Mouse (Mus musculus) forebrain, embryonic 14.5 days (tissue): ENCODE measurements around the gene Slc9a9. TPM values are rescaled to one million over a fixed set of nuclear protein-coding genes. Genes with fewer than 3 reads are reported as not detected.

Source experiments
- ATAC-seq: fragments of 200-750 bp; cut with Nextera tagmentation; 2 replicates; pipeline ENCODE4 v1.8.0; 2017; ENCODE audit warnings: mild to moderate bottlenecking, moderate library complexity
- DNase-seq: peaks from one replicate; pipeline ENCODE4 v3.0.0-alpha.2; 2015; ENCODE audit warnings: low spot score
- H3K27ac ChIP-seq: fragments of 300-500 bp; sonication (generic); 2 replicates; pipeline ENCODE4 v1.5.1; 2014; ENCODE audit warnings: low read depth, mild to moderate bottlenecking, control low read depth, low read length, moderate library complexity
- H3K27me3 ChIP-seq: fragments of 300-500 bp; sonication (generic); replicated peaks from 2 replicates; pipeline ENCODE4 v1.6.1; 2014; ENCODE audit warnings: low read length, control low read depth, mixed read lengths; ENCODE audit not compliant: control insufficient read depth, insufficient read depth
- H3K36me3 ChIP-seq: fragments of 300-500 bp; sonication (generic); 2 replicates; pipeline ENCODE4 v1.6.1; 2014; ENCODE audit warnings: low read length, control low read depth; ENCODE audit not compliant: control insufficient read depth, insufficient read depth
- H3K4me1 ChIP-seq: fragments of 300-500 bp; sonication (generic); 2 replicates; pipeline ENCODE4 v1.6.1; 2014; ENCODE audit warnings: antibody characterized with exemption, low read length, control low read depth; ENCODE audit not compliant: control insufficient read depth, insufficient read depth
- H3K4me2 ChIP-seq: fragments of 300-500 bp; sonication (generic); 2 replicates; pipeline ENCODE4 v1.6.1; 2014; ENCODE audit warnings: mild to moderate bottlenecking, control low read depth, low read length
- H3K4me3 ChIP-seq: fragments of 300-500 bp; sonication (generic); 2 replicates; pipeline ENCODE4 v1.5.1; 2014; ENCODE audit warnings: low read depth, low read length, control low read depth
- H3K9ac ChIP-seq: fragments of 300-500 bp; sonication (generic); 2 replicates; pipeline ENCODE4 v1.6.1; 2014; ENCODE audit warnings: mild to moderate bottlenecking, low read length, control low read depth, moderate library complexity
- H3K9me3 ChIP-seq: fragments of 300-500 bp; sonication (generic); replicated peaks from 2 replicates; pipeline ENCODE4 v1.6.1; 2016; ENCODE audit warnings: low read length, control low read depth, mixed read lengths; ENCODE audit not compliant: control insufficient read depth
- WGBS: fragments of 180-500 bp; shearing (Covaris S2); extraction: QIAGEN DNeasy Blood & Tissue Kit; methylation state at CpG from one replicate; pipeline ENCODE4 v1.1.7; 2014; 5-methylcytosine and 5-hydroxymethylcytosine counted together
- polyA plus RNA-seq: library from polyadenylated mRNA; unstranded; fragments of >200 nt; fragmentation: Nextera tagmentation; extraction: Ambion mirVana; gene quantifications from 2 replicates; pipeline ENCODE4 v1.2.1, GENCODE M21; 2014

Slc9a9 gene
- polyA plus RNA-seq, 1 experiment from 2014 or later: 3.7 TPM

DNA sequence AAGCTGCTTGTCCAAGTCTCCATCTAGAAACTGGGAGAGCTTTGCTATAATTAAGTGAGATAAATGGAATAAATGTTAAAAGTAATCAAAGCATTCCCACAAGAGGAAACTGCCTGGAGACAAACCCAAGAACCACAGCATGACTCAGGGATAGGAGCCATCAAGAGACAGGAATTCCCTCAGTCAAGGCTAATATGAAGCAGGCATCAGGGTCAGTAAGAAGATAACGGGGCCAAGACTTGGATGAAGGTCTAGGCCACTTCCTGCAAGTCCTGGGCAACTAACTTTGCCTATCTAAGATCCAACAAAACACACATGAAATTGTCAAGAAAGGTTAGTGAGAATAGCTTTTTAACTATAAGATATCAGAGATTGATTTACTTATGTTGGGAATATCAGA, 215.4 kb downstream of the Slc9a9 start:
- H3K27me3 ChIP-seq: no peaks in the 10 kb centered on the region
- WGBS: 89% methylated on average over 1 of the region's 1 CpGs
- no peaks in the 10 kb centered on the region for H3K9me3 ChIP-seq
- H3K9ac ChIP-seq: no peak overlapping the region
- H3K4me1 ChIP-seq: no peaks in the 10 kb centered on the region
- H3K36me3 ChIP-seq: no peaks in the 10 kb centered on the region
- DNase-seq (no peak), ATAC-seq (no peak)
- no peak overlapping the region for H3K4me2 ChIP-seq
- H3K27ac ChIP-seq: no peak overlapping the region
- no peak overlapping the region for H3K4me3 ChIP-seq

DNA sequence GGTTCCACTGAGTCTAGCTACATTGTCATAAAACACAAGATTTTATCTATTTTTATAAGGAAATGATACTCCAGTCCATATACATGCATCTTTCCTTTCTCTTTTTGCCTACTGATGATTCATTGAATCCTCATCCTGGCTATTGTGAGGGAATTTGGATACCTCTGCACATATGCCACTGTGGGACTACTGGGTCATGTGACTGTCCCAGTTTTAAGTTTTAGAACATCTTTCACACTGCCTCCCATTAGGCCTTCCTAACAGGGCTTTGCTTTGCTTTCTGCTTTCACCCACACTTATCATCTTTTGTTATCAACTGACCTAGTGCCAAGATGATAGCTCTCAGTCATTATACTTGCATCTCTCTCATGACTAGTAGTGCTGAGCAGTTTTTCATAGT, 219.9 kb downstream of the Slc9a9 start:
- H3K4me3 ChIP-seq: no peak overlapping the region
- H3K36me3 ChIP-seq: no peaks in the 10 kb centered on the region
- ATAC-seq: no peak
- no peaks in the 10 kb centered on the region for H3K27me3 ChIP-seq
- H3K27ac ChIP-seq: no peak overlapping the region
- DNase-seq: no peak
- H3K9ac ChIP-seq: no peak overlapping the region
- no peaks in the 10 kb centered on the region for H3K4me1 ChIP-seq
- H3K9me3 ChIP-seq: no peaks in the 10 kb centered on the region
- H3K4me2 ChIP-seq: no peak overlapping the region

DNA sequence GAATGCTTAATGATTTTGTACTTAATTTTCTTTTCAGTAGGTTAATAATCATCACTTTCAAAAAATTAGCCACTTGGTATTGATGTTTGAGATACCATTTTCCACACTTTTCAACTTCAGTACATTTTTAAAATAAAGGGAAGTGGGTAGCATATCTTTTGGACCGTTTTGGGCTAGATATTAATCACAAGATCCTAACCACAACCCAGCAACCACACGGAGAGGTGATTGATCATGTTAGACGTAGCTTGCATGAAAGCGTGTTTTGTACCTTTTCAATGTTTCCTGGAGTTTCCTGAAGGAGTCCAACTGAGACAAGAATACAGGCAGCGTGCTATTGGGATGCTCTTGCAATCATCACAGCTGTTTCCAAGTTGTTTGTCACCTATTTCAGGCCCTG, 226.2 kb downstream of the Slc9a9 start:
- no peak overlapping the region for H3K27ac ChIP-seq
- H3K36me3 ChIP-seq: no peaks in the 10 kb centered on the region
- DNase-seq: no peak
- WGBS: 91% methylated on average over 5 of the region's 5 CpGs
- no peaks in the 10 kb centered on the region for H3K4me1 ChIP-seq
- no peak overlapping the region for H3K9ac ChIP-seq
- no peak overlapping the region for H3K4me3 ChIP-seq
- ATAC-seq: no peak
- H3K27me3 ChIP-seq: no peaks in the 10 kb centered on the region
- H3K4me2 ChIP-seq: no peak overlapping the region
- H3K9me3 ChIP-seq: no peaks in the 10 kb centered on the region

- ATAC-seq (no peak), DNase-seq (no peak)
- no peak overlapping the region for H3K4me2 ChIP-seq
- H3K36me3 ChIP-seq: no peaks in the 10 kb centered on the region
- H3K27me3 ChIP-seq: no peaks in the 10 kb centered on the region
- no peaks in the 10 kb centered on the region for H3K9me3 ChIP-seq
- no peak overlapping the region for H3K4me3 ChIP-seq
- H3K4me1 ChIP-seq: no peaks in the 10 kb centered on the region
- no peak overlapping the region for H3K9ac ChIP-seq
- H3K27ac ChIP-seq: no peak overlapping the region
These were observed 234.5 kb downstream of the Slc9a9 start for GRCm38 (mm10) chr9:94904180-94904579.

DNA sequence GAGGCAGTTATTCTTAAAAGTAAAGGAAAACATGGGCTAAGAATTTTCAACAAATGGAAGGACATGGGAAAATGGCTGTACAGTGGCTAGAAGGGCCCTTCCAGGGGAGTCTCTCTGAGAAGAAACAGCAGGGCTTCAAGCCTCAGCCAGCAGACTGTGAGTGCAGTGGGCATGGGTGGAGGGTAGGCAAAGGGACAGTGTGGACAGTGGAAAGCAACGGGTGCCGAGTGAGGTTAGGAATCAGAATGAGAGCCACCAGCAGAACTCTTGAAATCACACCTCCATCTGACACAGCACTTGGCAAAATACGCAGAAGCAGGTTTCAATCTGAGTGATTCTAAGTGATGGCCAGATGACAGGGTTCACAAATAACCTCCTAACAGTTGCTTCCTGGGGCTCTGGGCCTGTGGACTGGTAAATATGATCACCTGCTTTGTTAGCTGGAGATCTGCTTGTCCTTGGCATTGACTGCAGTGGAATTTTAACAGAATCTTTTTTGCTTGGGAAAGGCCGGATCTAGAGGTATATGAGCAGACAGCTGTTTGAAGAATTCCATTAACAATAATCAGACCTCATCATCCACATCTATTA, 237.4 kb downstream of the Slc9a9 start:
- WGBS: 91% methylated on average over 4 of the region's 4 CpGs
- no peak overlapping the region for H3K4me3 ChIP-seq
- H3K36me3 ChIP-seq: no peaks in the 10 kb centered on the region
- H3K27ac ChIP-seq: no peak overlapping the region
- no peak for DNase-seq
- H3K9ac ChIP-seq: no peak overlapping the region
- no peaks in the 10 kb centered on the region for H3K9me3 ChIP-seq
- no peak overlapping the region for H3K4me2 ChIP-seq
- H3K27me3 ChIP-seq: no peaks in the 10 kb centered on the region
- H3K4me1 ChIP-seq: no peaks in the 10 kb centered on the region
- ATAC-seq: no peak

DNA sequence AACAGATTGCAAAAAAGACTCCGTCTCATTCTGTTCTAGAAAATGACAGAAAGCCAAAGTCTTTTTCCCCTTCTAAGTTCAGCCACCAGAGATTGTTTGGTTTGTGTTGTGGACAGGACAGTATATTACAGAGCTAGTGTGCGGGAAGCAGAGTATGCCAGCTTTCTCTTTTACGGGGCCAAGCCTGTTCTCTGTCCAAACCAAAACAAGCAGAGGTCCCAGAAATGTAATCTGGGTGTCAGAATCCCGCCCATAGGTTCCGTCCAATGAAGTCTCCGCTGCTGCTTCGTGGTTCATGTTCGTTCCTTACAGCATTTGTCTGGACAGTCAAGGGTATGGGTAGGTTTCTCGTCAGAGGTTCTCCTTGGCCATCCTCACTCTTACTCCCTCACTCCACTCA, 242.4 kb downstream of the Slc9a9 start:
- Histone ChIP-seq H3K4me3 (no peak overlapping the region), H3K27ac (no peak overlapping the region), H3K4me2 (no peak overlapping the region), H3K4me1 (no peaks in the 10 kb centered on the region), H3K9me3 (no peaks in the 10 kb centered on the region), H3K36me3 (no peaks in the 10 kb centered on the region), H3K9ac (no peak overlapping the region), H3K27me3 (no peaks in the 10 kb centered on the region)
- ATAC-seq (no peak), DNase-seq (no peak)
- WGBS: 92% methylated on average over 9 of the region's 9 CpGs

DNA sequence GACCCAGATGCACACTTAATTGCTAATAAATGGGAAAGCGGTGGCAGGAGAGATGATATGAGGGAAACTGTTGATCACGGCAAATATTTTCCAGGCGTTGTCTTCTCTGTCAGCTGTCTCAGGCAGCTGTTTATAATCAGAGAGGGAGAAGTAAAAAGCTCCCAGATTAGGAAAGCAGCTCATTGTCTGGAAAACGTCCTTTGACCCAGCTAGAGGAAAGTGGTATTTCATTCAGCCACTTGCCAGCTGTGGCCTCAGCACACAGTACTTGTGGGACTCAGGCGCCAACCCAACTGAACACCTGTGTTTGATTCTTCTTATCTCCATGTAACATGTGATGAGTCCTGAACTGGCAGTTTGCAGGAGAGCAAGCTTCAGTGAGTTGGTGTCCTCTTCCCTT, 252.4 kb downstream of the Slc9a9 start:
- no peaks in the 10 kb centered on the region for H3K36me3 ChIP-seq
- H3K9me3 ChIP-seq: no peaks in the 10 kb centered on the region
- no peak overlapping the region for H3K4me3 ChIP-seq
- H3K27ac ChIP-seq: no peak overlapping the region
- H3K4me2 ChIP-seq: no peak overlapping the region
- no peak overlapping the region for H3K9ac ChIP-seq
- DNase-seq (no peak), ATAC-seq (no peak)
- H3K4me1 ChIP-seq: no peaks in the 10 kb centered on the region
- WGBS: 64% methylated on average over 5 of the region's 5 CpGs
- no peaks in the 10 kb centered on the region for H3K27me3 ChIP-seq

DNA sequence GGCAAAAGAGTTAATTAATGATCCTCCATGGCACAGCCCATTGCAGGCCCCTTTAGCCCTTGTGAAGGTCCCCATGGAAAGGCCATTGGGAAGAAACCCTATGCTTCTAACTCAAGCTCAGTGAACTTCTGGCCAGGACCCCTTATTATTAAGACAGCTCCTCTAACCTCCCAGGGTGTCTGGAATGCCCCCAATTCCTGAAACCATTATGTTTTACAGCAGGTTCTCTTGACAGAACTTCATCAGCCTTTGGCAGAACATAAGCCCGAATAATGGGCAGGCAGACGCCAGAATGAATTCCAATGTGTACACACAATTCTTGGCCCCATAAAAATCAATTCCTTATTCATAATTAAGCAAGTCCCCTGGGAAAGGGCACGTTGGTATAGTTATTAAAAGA, 256.1 kb downstream of the Slc9a9 start:
- 41% methylated on average over 3 of the region's 3 CpGs for WGBS
- no peak overlapping the region for H3K4me2 ChIP-seq
- H3K27me3 ChIP-seq: no peaks in the 10 kb centered on the region
- no peak overlapping the region for H3K4me3 ChIP-seq
- no peak overlapping the region for H3K27ac ChIP-seq
- ATAC-seq (no peak), DNase-seq (peak; percentile 27)
- H3K9ac ChIP-seq: no peak overlapping the region
- no peaks in the 10 kb centered on the region for H3K4me1 ChIP-seq
- H3K9me3 ChIP-seq: no peaks in the 10 kb centered on the region
- no peaks in the 10 kb centered on the region for H3K36me3 ChIP-seq

DNA sequence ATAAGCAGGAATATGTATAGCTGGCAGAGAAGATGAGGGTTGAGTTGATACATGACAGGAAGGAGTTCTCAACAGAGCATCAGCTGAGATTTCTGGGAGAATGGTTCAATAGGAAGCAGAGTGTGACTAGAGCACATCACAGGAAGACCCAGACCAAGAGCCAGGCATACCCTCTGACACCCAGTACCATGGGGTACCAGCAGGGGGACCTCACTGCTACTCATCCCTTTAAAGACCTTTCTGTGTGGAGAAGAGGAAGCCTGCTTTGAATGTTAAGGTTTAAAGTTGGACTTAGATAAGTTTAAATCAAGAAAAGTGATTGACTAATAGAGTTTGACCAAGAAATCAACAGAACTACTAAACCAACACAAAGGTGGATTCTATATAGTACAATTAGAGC, 257.4 kb downstream of the Slc9a9 start:
- DNase-seq (no peak), ATAC-seq (no peak)
- Histone ChIP-seq H3K27me3 (no peaks in the 10 kb centered on the region), H3K36me3 (no peaks in the 10 kb centered on the region), H3K27ac (no peak overlapping the region), H3K4me1 (no peaks in the 10 kb centered on the region), H3K9ac (no peak overlapping the region), H3K9me3 (no peaks in the 10 kb centered on the region), H3K4me3 (no peak overlapping the region), H3K4me2 (no peak overlapping the region)
